Mouse (Mus musculus) heart, postnatal 36 days (tissue): ENCODE data around the gene Thumpd3. TPM values are rescaled to one million over a fixed set of nuclear protein-coding genes. Genes with fewer than 3 reads are reported as not detected.

Experiments
- DNase-seq, 2 experiments: peaks; one replicate each; pipeline ENCODE4 v3.0.0; 2021 to 2022
- intact Hi-C: fragments of 180-260 bp; cut with DNase I; formaldehyde crosslinking; loops from one replicate; pipeline ENCODE4 v1.15.1; 2025
- total RNA-seq, 2 experiments: library from RNA; stranded (reverse); gene quantifications; 2 replicates each; pipeline ENCODE4 v1.2.3; 2021

The Thumpd3 gene
- total RNA-seq, 2 experiments from 2014 or later, result 17.1 to 18.8 TPM

GRCm38 (mm10) chr6:113076686-113077516, 30.9 kb downstream of the Thumpd3 start, which contains the start of gene Setd5:
TSS of gene Setd5 (plus strand) at chr6:113077365.
- intact Hi-C loops, result loop anchor here (1.0 to 5.0 kb wide), 3 partner anchors 31 to 230 kb away; partner anchors contain the start of genes Brpf1 and Thumpd3
- DNase-seq, result peak; percentile 99

- no peak for DNase-seq
- intact Hi-C loops, result loop anchor here (1.0 to 5.0 kb wide), 3 partner anchors 22 to 230 kb away; partner anchors contain the start of gene Brpf1
Measured at GRCm38 (mm10) chr6:113077569-113078030, 31.6 kb downstream of the Thumpd3 start.

GRCm38 (mm10) chr6:113078031-113078721, 32.2 kb downstream of the Thumpd3 start:
- peak; percentile 42 to 53 for DNase-seq
- intact Hi-C loops, result loop anchor here (1.0 to 5.0 kb wide), 2 partner anchors 21 to 229 kb away; partner anchors contain the start of gene Brpf1

GRCm38 (mm10) chr6:113079492-113079891, 33.5 kb downstream of the Thumpd3 start:
- intact Hi-C loops, result loop anchor here (5.0 kb wide), 1 partner anchor 228 kb away; the partner anchor contains the start of gene Brpf1
- DNase-seq, result peak; percentile 24 to 37

- no peak for DNase-seq
- intact Hi-C loops, result no loop called here
Measured at GRCm38 (mm10) chr6:113082229-113082628, 36.2 kb downstream of the Thumpd3 start.

- no peak for DNase-seq
- intact Hi-C loops, result no loop called here
Measured at GRCm38 (mm10) chr6:113084590-113084989, 38.6 kb downstream of the Thumpd3 start.

- intact Hi-C loops, result no loop called here
- DNase-seq, result no peak
Measured at GRCm38 (mm10) chr6:113093206-113093605, 47.2 kb downstream of the Thumpd3 start.

GRCm38 (mm10) chr6:113095547-113095946, 49.5 kb downstream of the Thumpd3 start:
- intact Hi-C loops, result no loop called here
- DNase-seq, result no peak

- intact Hi-C loops, result no loop called here
Measured at GRCm38 (mm10) chr6:113097662-113098061, 51.6 kb downstream of the Thumpd3 start.

GRCm38 (mm10) chr6:113099640-113100289, 53.7 kb downstream of the Thumpd3 start:
- DNase-seq, result peak; percentile 89 to 90
- intact Hi-C loops, result loop anchor here (1.0 to 5.0 kb wide), 2 partner anchors 21 to 32 kb away; no protein-coding TSS in a partner anchor

More at GRCm38 (mm10) chr6:113097662-113098061, 51.6 kb downstream of the Thumpd3 start:
- DNase-seq, result no peak

- DNase-seq, result no peak
- intact Hi-C loops, result loop anchor here (2.0 to 5.0 kb wide), 2 partner anchors 35 to 58 kb away; no protein-coding TSS in a partner anchor
Measured at GRCm38 (mm10) chr6:113102541-113102940, 56.5 kb downstream of the Thumpd3 start.

- intact Hi-C loops, result loop anchor here (2.0 to 5.0 kb wide), 2 partner anchors 36 to 59 kb away; no protein-coding TSS in a partner anchor
- DNase-seq, result peak; percentile 40 to 51
Measured at GRCm38 (mm10) chr6:113103765-113104164, 57.7 kb downstream of the Thumpd3 start.

- intact Hi-C loops, result no loop called here
- DNase-seq, result no peak
Measured at GRCm38 (mm10) chr6:113109378-113109777, 63.4 kb downstream of the Thumpd3 start.

- intact Hi-C loops, result loop anchor here (5.0 to 10.0 kb wide), 2 partner anchors 38 to 415 kb away; partner anchors contain the start of gene Rad18
Measured at GRCm38 (mm10) chr6:113109956-113110355, 63.9 kb downstream of the Thumpd3 start.

More at GRCm38 (mm10) chr6:113109956-113110355, 63.9 kb downstream of the Thumpd3 start:
- no peak for DNase-seq

Other genes starting within 250 kb of the Thumpd3 start
- gene Srgap3, start 99.0 kb upstream of the Thumpd3 start, total RNA-seq, result 1 to 10 TPM in 1 of 2 experiments, under 1 TPM in 1; 0.81 to 1.0 TPM
- gene Setd5, start 31.1 kb downstream of the Thumpd3 start, total RNA-seq, result 10 to 100 TPM; 34.3 to 42.0 TPM
- under 1 TPM; 0.22 to 0.31 TPM for gene Lhfpl4, start 149.2 kb downstream of the Thumpd3 start, total RNA-seq
- 10 to 100 TPM; 20.0 to 21.0 TPM for gene Mtmr14, start 191.6 kb downstream of the Thumpd3 start, total RNA-seq
- under 1 TPM in 1 of 2 experiments, not detected in 1; 0.24 TPM for gene Cpne9, start 236.1 kb downstream of the Thumpd3 start, total RNA-seq